Mouse (Mus musculus) neural tube, embryonic 15.5 days (tissue): Measurements from ENCODE around the gene Cab39l. TPM values are rescaled to one million over a fixed set of nuclear protein-coding genes. Genes with fewer than 3 reads are reported as not detected.
"Not testable (repeated sequence)": the region's sequence is repeated elsewhere in the genome, so short reads cannot be mapped to it uniquely, and the experiment has no call there.

Experiments
- ATAC-seq: fragments of 200-750 bp; cut with Nextera tagmentation; 2 replicates; pipeline ENCODE4 v1.8.0; 2017; ENCODE audit warnings: mild to moderate bottlenecking, moderate TSS enrichment, moderate library complexity; ENCODE audit not compliant: low FRiP score
- H3K27ac ChIP-seq: fragments of 300-500 bp; sonication (generic); replicated peaks from 2 replicates; pipeline ENCODE4 v1.5.1; 2015; ENCODE audit warnings: mild to moderate bottlenecking, inconsistent platforms
- H3K27me3 ChIP-seq: fragments of 300-500 bp; sonication (generic); replicated peaks from 2 replicates; pipeline ENCODE4 v1.6.1; 2015; ENCODE audit warnings: inconsistent platforms
- H3K36me3 ChIP-seq: fragments of 300-500 bp; sonication (generic); 2 replicates; pipeline ENCODE4 v1.6.1; 2015; ENCODE audit warnings: inconsistent platforms
- H3K4me1 ChIP-seq: fragments of 300-500 bp; sonication (generic); 2 replicates; pipeline ENCODE4 v1.6.1; 2015; ENCODE audit warnings: inconsistent platforms
- H3K4me2 ChIP-seq: fragments of 300-500 bp; sonication (generic); 2 replicates; pipeline ENCODE4 v1.6.1; 2015; ENCODE audit warnings: inconsistent platforms, mild to moderate bottlenecking, moderate library complexity
- H3K4me3 ChIP-seq: fragments of 300-500 bp; sonication (generic); replicated peaks from 2 replicates; pipeline ENCODE4 v1.5.1; 2015; ENCODE audit warnings: mild to moderate bottlenecking, inconsistent platforms
- H3K9ac ChIP-seq: fragments of 300-500 bp; sonication (generic); replicated peaks from 2 replicates; pipeline ENCODE4 v1.6.1; 2015; ENCODE audit warnings: mild to moderate bottlenecking, inconsistent platforms
- H3K9me3 ChIP-seq: fragments of 300-500 bp; sonication (generic); replicated peaks from 2 replicates; pipeline ENCODE4 v1.6.1; 2016; ENCODE audit warnings: inconsistent platforms
- WGBS: fragments of 180-500 bp; shearing (Covaris S2); methylation state at CpG from one replicate; pipeline ENCODE4 v1.1.7; 2015; ENCODE audit warnings: mixed read lengths; 5-methylcytosine and 5-hydroxymethylcytosine counted together
- polyA plus RNA-seq: library from polyadenylated mRNA; unstranded; fragments of >200 nt; fragmentation: Nextera tagmentation; extraction: Ambion mirVana; gene quantifications from 2 replicates; pipeline ENCODE4 v1.2.1, GENCODE M21; 2015

Cab39l gene
- polyA plus RNA-seq, 1 experiment from 2014 or later: 19.8 TPM

- Histone ChIP-seq H3K9me3 (no peaks in the 10 kb centered on the region), H3K4me2 (no peak overlapping the region), H3K36me3 (peaks cover 38% of the 10 kb centered on the region), H3K4me1 (peaks cover 15% of the 10 kb centered on the region), H3K27me3 (no peaks in the 10 kb centered on the region), H3K27ac (no peak overlapping the region), H3K9ac (no peak overlapping the region), H3K4me3 (no peak overlapping the region)
- 64% methylated on average over 8 of the region's 8 CpGs for WGBS
- ATAC-seq: no peak
Measured at GRCm38 (mm10) chr14:59591901-59592300, 151.1 kb downstream of the Cab39l start.

GRCm38 (mm10) chr14:59592593-59592992, 151.8 kb downstream of the Cab39l start:
- Histone ChIP-seq H3K9me3 (no peaks in the 10 kb centered on the region), H3K36me3 (peaks cover 37% of the 10 kb centered on the region), H3K27ac (no peak overlapping the region), H3K4me3 (no peak overlapping the region), H3K4me2 (no peak overlapping the region), H3K9ac (no peak overlapping the region), H3K4me1 (peaks cover 18% of the 10 kb centered on the region), H3K27me3 (no peaks in the 10 kb centered on the region)
- 71% methylated on average over 3 of the region's 3 CpGs for WGBS
- ATAC-seq: no peak

- H3K27me3 ChIP-seq: no peaks in the 10 kb centered on the region
- no peak overlapping the region for H3K4me3 ChIP-seq
- H3K4me2 ChIP-seq: no peak overlapping the region
- no peak overlapping the region for H3K27ac ChIP-seq
- ATAC-seq: no peak
- H3K36me3 ChIP-seq: peaks cover 17% of the 10 kb centered on the region
- no peak overlapping the region for H3K9ac ChIP-seq
- WGBS: 97% methylated on average over 3 of the region's 3 CpGs
- no peaks in the 10 kb centered on the region for H3K9me3 ChIP-seq
- peaks cover 23% of the 10 kb centered on the region for H3K4me1 ChIP-seq
Measured at GRCm38 (mm10) chr14:59594988-59595387, 154.2 kb downstream of the Cab39l start.

- whole genome bisulfite sequencing: under 1% methylated on average over 42 of the region's 48 CpGs
- peak within 1 kb of the TSS; percentile 91 for H3K4me3 ChIP-seq
- peak within 1 kb of the TSS; percentile 86 for H3K27ac ChIP-seq
- H3K27me3 ChIP-seq: no peaks in the 10 kb centered on the region
- H3K9ac ChIP-seq: peak within 1 kb of the TSS; percentile 76
- H3K4me2 ChIP-seq: peak within 1 kb of the TSS; percentile 85
- H3K36me3 ChIP-seq: 0 out of 2 replicates have a peak, but pooled peaks cover 3% of the 10 kb centered on the region
- no peaks in the 10 kb centered on the region for H3K9me3 ChIP-seq
- H3K4me1 ChIP-seq: peaks cover 23% of the 10 kb centered on the region
- peak; percentile 97 for ATAC-seq
Measured at GRCm38 (mm10) chr14:59597398-59598259, 156.9 kb downstream of the Cab39l start, which contains the start of gene Cdadc1. Gene Cdadc1, minus strand, starts transcription at chr14:59597959.

GRCm38 (mm10) chr14:59598260-59598627, 157.5 kb downstream of the Cab39l start:
- Histone ChIP-seq H3K36me3 (no peaks in the 10 kb centered on the region), H3K9me3 (no peaks in the 10 kb centered on the region), H3K9ac (peak overlapping the region; percentile 76), H3K27ac (peak overlapping the region; percentile 86), H3K4me2 (peak overlapping the region; percentile 85), H3K27me3 (0 out of 2 replicates have a peak, but pooled peaks cover 3% of the 10 kb centered on the region), H3K4me1 (peaks cover 23% of the 10 kb centered on the region), H3K4me3 (peak overlapping the region; percentile 91)
- ATAC-seq: peak; percentile 70
- WGBS: 9% methylated on average over 8 of the region's 8 CpGs

GRCm38 (mm10) chr14:59604002-59604645, 163.4 kb downstream of the Cab39l start:
- no peak for ATAC-seq

GRCm38 (mm10) chr14:59605671-59606353, 165.0 kb downstream of the Cab39l start:
- Histone ChIP-seq H3K4me1 (no peaks in the 10 kb centered on the region), H3K4me3 (no peak overlapping the region), H3K9me3 (no peaks in the 10 kb centered on the region), H3K27me3 (peaks cover 8% of the 10 kb centered on the region; the same call in 1 of the 2 replicates), H3K36me3 (no peaks in the 10 kb centered on the region), H3K27ac (no peak overlapping the region), H3K4me2 (no peak overlapping the region), H3K9ac (no peak overlapping the region)
- WGBS: 23% methylated on average over 5 of the region's 5 CpGs
- peak; percentile 61; the same call in 1 of the 2 replicates for ATAC-seq

More at GRCm38 (mm10) chr14:59604002-59604645, 163.4 kb downstream of the Cab39l start:
- Histone ChIP-seq H3K9ac (no peak overlapping the region), H3K27ac (no peak overlapping the region), H3K4me1 (no peaks in the 10 kb centered on the region), H3K27me3 (peaks cover 8% of the 10 kb centered on the region; the same call in 1 of the 2 replicates), H3K4me3 (no peak overlapping the region), H3K4me2 (no peak overlapping the region), H3K9me3 (no peaks in the 10 kb centered on the region), H3K36me3 (no peaks in the 10 kb centered on the region)
- WGBS: 70% methylated on average over 5 of the region's 5 CpGs

- Histone ChIP-seq H3K27ac (no peak overlapping the region), H3K4me2 (no peak overlapping the region), H3K4me3 (no peak overlapping the region), H3K4me1 (no peaks in the 10 kb centered on the region), H3K27me3 (peaks cover 8% of the 10 kb centered on the region; the same call in 1 of the 2 replicates), H3K9ac (no peak overlapping the region), H3K9me3 (no peaks in the 10 kb centered on the region), H3K36me3 (no peaks in the 10 kb centered on the region)
- WGBS: 65% methylated on average over 3 of the region's 3 CpGs
- ATAC-seq: no peak
Measured at GRCm38 (mm10) chr14:59607021-59607420, 166.2 kb downstream of the Cab39l start.

GRCm38 (mm10) chr14:59612920-59613625, 172.3 kb downstream of the Cab39l start:
- Histone ChIP-seq H3K4me1 (no peaks in the 10 kb centered on the region), H3K27ac (no peak overlapping the region), H3K4me2 (no peak overlapping the region), H3K36me3 (no peaks in the 10 kb centered on the region), H3K27me3 (no peaks in the 10 kb centered on the region; the same call in none of the 2 replicates), H3K9ac (no peak overlapping the region), H3K4me3 (no peak overlapping the region), H3K9me3 (no peaks in the 10 kb centered on the region)
- WGBS: 51% methylated on average over 14 of the region's 14 CpGs
- ATAC-seq: no peak

- not testable (repeated sequence) for ATAC-seq, H3K9ac ChIP-seq, H3K9me3 ChIP-seq, H3K36me3 ChIP-seq, H3K4me2 ChIP-seq, H3K27ac ChIP-seq, H3K4me3 ChIP-seq, H3K27me3 ChIP-seq, H3K4me1 ChIP-seq
- WGBS: 82% methylated on average over 3 of the region's 3 CpGs
Measured at GRCm38 (mm10) chr14:59614149-59614548, 173.4 kb downstream of the Cab39l start.

GRCm38 (mm10) chr14:59616802-59617201, 176.0 kb downstream of the Cab39l start:
- Histone ChIP-seq H3K4me3 (no peak overlapping the region), H3K4me2 (no peak overlapping the region), H3K36me3 (no peaks in the 10 kb centered on the region), H3K27ac (no peak overlapping the region), H3K9ac (no peak overlapping the region), H3K4me1 (no peaks in the 10 kb centered on the region), H3K9me3 (no peaks in the 10 kb centered on the region), H3K27me3 (no peaks in the 10 kb centered on the region; the same call in 1 of the 2 replicates)
- no peak for ATAC-seq
- 54% methylated on average over 7 of the region's 7 CpGs for WGBS
